Mouse (Mus musculus) fat pad, adult 2 months (tissue): ENCODE measurements around the gene Cops6.

Experiments used
- DNase-seq: peaks from one replicate; pipeline ENCODE4 v3.0.0-alpha.2; 2011; ENCODE audit warnings: low read depth, low spot score; ENCODE audit errors: extremely low read depth

Gene Cops6

GRCm38 (mm10) chr5:138186950-138187638 is 26.2 kb downstream of the Cops6 start, which contains the start of the genes Taf6 and Cnpy4:
Taf6 (minus strand) TSS chr5:138187451.
Cnpy4 (plus strand) TSS chr5:138187485.
- DNase-seq: no peak

GRCm38 (mm10) chr5:138187661-138188306 is 26.9 kb downstream of the Cops6 start:
- DNase-seq: no peak

- no peak for DNase-seq
Measured at GRCm38 (mm10) chr5:138193771-138194727, 33.2 kb downstream of the Cops6 start, which contains the start of gene Mblac1. Mblac1 (plus strand) TSS chr5:138194314.

- no peak for DNase-seq
Measured at GRCm38 (mm10) chr5:138194755-138195345, 34.0 kb downstream of the Cops6 start.

- no peak for DNase-seq
Measured at GRCm38 (mm10) chr5:138195463-138195862, 34.6 kb downstream of the Cops6 start.

GRCm38 (mm10) chr5:138199576-138199975 is 38.7 kb downstream of the Cops6 start:
- no peak for DNase-seq

GRCm38 (mm10) chr5:138202086-138202485 is 41.2 kb downstream of the Cops6 start:
- DNase-seq: no peak

GRCm38 (mm10) chr5:138207253-138207652 is 46.4 kb downstream of the Cops6 start:
- no peak for DNase-seq

GRCm38 (mm10) chr5:138207873-138208272 is 47.0 kb downstream of the Cops6 start:
- DNase-seq: no peak
